Mouse (Mus musculus) forebrain, embryonic 14.5 days (tissue): ENCODE measurements at regions not wholly inside any gene's neighbourhood (a gene's known extent, or its start where the extent isn't known, plus 50 kb on each side); places are given as distances from the start of the nearest gene placed in this dataset.

ENCODE experiments used
- ATAC-seq: fragments of 200-750 bp; cut with Nextera tagmentation; 2 replicates; pipeline ENCODE4 v1.8.0; 2017; ENCODE audit warnings: mild to moderate bottlenecking, moderate library complexity
- DNase-seq: peaks from one replicate; pipeline ENCODE4 v3.0.0-alpha.2; 2015; ENCODE audit warnings: low spot score
- H3K27ac ChIP-seq: fragments of 300-500 bp; sonication (generic); 2 replicates; pipeline ENCODE4 v1.5.1; 2014; ENCODE audit warnings: low read depth, mild to moderate bottlenecking, control low read depth, low read length, moderate library complexity
- H3K27me3 ChIP-seq: fragments of 300-500 bp; sonication (generic); replicated peaks from 2 replicates; pipeline ENCODE4 v1.6.1; 2014; ENCODE audit warnings: low read length, control low read depth, mixed read lengths; ENCODE audit not compliant: control insufficient read depth, insufficient read depth
- H3K36me3 ChIP-seq: fragments of 300-500 bp; sonication (generic); 2 replicates; pipeline ENCODE4 v1.6.1; 2014; ENCODE audit warnings: low read length, control low read depth; ENCODE audit not compliant: control insufficient read depth, insufficient read depth
- H3K4me1 ChIP-seq: fragments of 300-500 bp; sonication (generic); 2 replicates; pipeline ENCODE4 v1.6.1; 2014; ENCODE audit warnings: antibody characterized with exemption, low read length, control low read depth; ENCODE audit not compliant: control insufficient read depth, insufficient read depth
- H3K4me2 ChIP-seq: fragments of 300-500 bp; sonication (generic); 2 replicates; pipeline ENCODE4 v1.6.1; 2014; ENCODE audit warnings: mild to moderate bottlenecking, control low read depth, low read length
- H3K4me3 ChIP-seq: fragments of 300-500 bp; sonication (generic); 2 replicates; pipeline ENCODE4 v1.5.1; 2014; ENCODE audit warnings: low read depth, low read length, control low read depth
- H3K9ac ChIP-seq: fragments of 300-500 bp; sonication (generic); 2 replicates; pipeline ENCODE4 v1.6.1; 2014; ENCODE audit warnings: mild to moderate bottlenecking, low read length, control low read depth, moderate library complexity
- H3K9me3 ChIP-seq: fragments of 300-500 bp; sonication (generic); replicated peaks from 2 replicates; pipeline ENCODE4 v1.6.1; 2016; ENCODE audit warnings: low read length, control low read depth, mixed read lengths; ENCODE audit not compliant: control insufficient read depth
- WGBS: fragments of 180-500 bp; shearing (Covaris S2); extraction: QIAGEN DNeasy Blood & Tissue Kit; methylation state at CpG from one replicate; pipeline ENCODE4 v1.1.7; 2014; 5-methylcytosine and 5-hydroxymethylcytosine counted together

- 50% methylated on average over 2 of the region's 2 CpGs for WGBS
- H3K4me2 ChIP-seq, result no peak overlapping the region
These were observed 55.2 kb upstream of the Rcn1 start for GRCm38 (mm10) chr2:105454353-105454752.

GRCm38 (mm10) chr2:105454836-105455235 is 55.7 kb upstream of the Rcn1 start:
- Histone ChIP-seq H3K9ac (no peak overlapping the region), H3K9me3 (no peaks in the 10 kb centered on the region), H3K4me1 (no peaks in the 10 kb centered on the region), H3K36me3 (no peaks in the 10 kb centered on the region), H3K4me2 (no peak overlapping the region), H3K4me3 (no peak overlapping the region), H3K27me3 (no peaks in the 10 kb centered on the region), H3K27ac (no peak overlapping the region)
- ATAC-seq (no peak), DNase-seq (no peak)

More at GRCm38 (mm10) chr2:105454353-105454752, 55.2 kb upstream of the Rcn1 start:
- H3K4me1 ChIP-seq, result no peaks in the 10 kb centered on the region
- no peak overlapping the region for H3K27ac ChIP-seq
- no peaks in the 10 kb centered on the region for H3K36me3 ChIP-seq
- H3K9me3 ChIP-seq, result no peaks in the 10 kb centered on the region
- no peak for DNase-seq
- no peak overlapping the region for H3K4me3 ChIP-seq
- no peaks in the 10 kb centered on the region for H3K27me3 ChIP-seq
- no peak overlapping the region for H3K9ac ChIP-seq
- no peak for ATAC-seq

GRCm38 (mm10) chr2:105458643-105459042 is 59.5 kb upstream of the Rcn1 start:
- Histone ChIP-seq H3K27ac (no peak overlapping the region), H3K9me3 (no peaks in the 10 kb centered on the region), H3K4me2 (no peak overlapping the region), H3K27me3 (no peaks in the 10 kb centered on the region), H3K4me1 (no peaks in the 10 kb centered on the region), H3K36me3 (no peaks in the 10 kb centered on the region), H3K9ac (no peak overlapping the region), H3K4me3 (no peak overlapping the region)
- no peak for ATAC-seq
- WGBS, result 92% methylated on average over 4 of the region's 4 CpGs
- DNase-seq, result no peak

GRCm38 (mm10) chr2:105459512-105459911 is 60.4 kb upstream of the Rcn1 start:
- 83% methylated on average over 9 of the region's 9 CpGs for WGBS
- no peaks in the 10 kb centered on the region for H3K4me1 ChIP-seq
- no peak overlapping the region for H3K4me2 ChIP-seq
- no peak for ATAC-seq
- no peak overlapping the region for H3K27ac ChIP-seq
- H3K36me3 ChIP-seq, result no peaks in the 10 kb centered on the region
- H3K9ac ChIP-seq, result no peak overlapping the region
- H3K27me3 ChIP-seq, result no peaks in the 10 kb centered on the region
- H3K4me3 ChIP-seq, result no peak overlapping the region
- no peak for DNase-seq
- H3K9me3 ChIP-seq, result no peaks in the 10 kb centered on the region

GRCm38 (mm10) chr2:105465630-105466029 is 66.5 kb upstream of the Rcn1 start:
- Histone ChIP-seq H3K4me2 (no peak overlapping the region), H3K9ac (no peak overlapping the region)

GRCm38 (mm10) chr2:105468930-105469329 is 69.8 kb upstream of the Rcn1 start:
- Histone ChIP-seq H3K4me3 (no peak overlapping the region), H3K36me3 (no peaks in the 10 kb centered on the region), H3K9ac (no peak overlapping the region), H3K27me3 (no peaks in the 10 kb centered on the region), H3K27ac (no peak overlapping the region), H3K9me3 (no peaks in the 10 kb centered on the region), H3K4me1 (no peaks in the 10 kb centered on the region), H3K4me2 (no peak overlapping the region)
- 31% methylated on average over 5 of the region's 5 CpGs for WGBS
- DNase-seq (peak; percentile 83), ATAC-seq (peak; percentile 50; the same call in 1 of the 2 replicates)

More at GRCm38 (mm10) chr2:105465630-105466029, 66.5 kb upstream of the Rcn1 start:
- DNase-seq, result no peak
- no peaks in the 10 kb centered on the region for H3K9me3 ChIP-seq
- no peak for ATAC-seq
- 77% methylated on average over 6 of the region's 6 CpGs for WGBS
- H3K4me1 ChIP-seq, result no peaks in the 10 kb centered on the region
- no peak overlapping the region for H3K4me3 ChIP-seq
- H3K36me3 ChIP-seq, result no peaks in the 10 kb centered on the region
- no peak overlapping the region for H3K27ac ChIP-seq
- no peaks in the 10 kb centered on the region for H3K27me3 ChIP-seq

- Histone ChIP-seq H3K9me3 (no peaks in the 10 kb centered on the region), H3K4me3 (no peak overlapping the region), H3K9ac (no peak overlapping the region), H3K4me1 (no peaks in the 10 kb centered on the region), H3K27me3 (no peaks in the 10 kb centered on the region), H3K36me3 (no peaks in the 10 kb centered on the region), H3K4me2 (no peak overlapping the region), H3K27ac (no peak overlapping the region)
- no peak for DNase-seq
- no peak for ATAC-seq
- 84% methylated on average over 7 of the region's 7 CpGs for WGBS
These were observed 77.0 kb upstream of the Rcn1 start for GRCm38 (mm10) chr2:105476028-105476677.

GRCm38 (mm10) chr2:105481990-105482592 is 83.0 kb upstream of the Rcn1 start:
- no peak overlapping the region for H3K27ac ChIP-seq
- no peak overlapping the region for H3K4me2 ChIP-seq
- DNase-seq, result peak; percentile 15

GRCm38 (mm10) chr2:105484496-105484895 is 85.4 kb upstream of the Rcn1 start:
- Histone ChIP-seq H3K4me1 (no peaks in the 10 kb centered on the region), H3K4me2 (no peak overlapping the region), H3K27me3 (no peaks in the 10 kb centered on the region), H3K9ac (no peak overlapping the region), H3K9me3 (no peaks in the 10 kb centered on the region), H3K36me3 (no peaks in the 10 kb centered on the region), H3K27ac (no peak overlapping the region), H3K4me3 (no peak overlapping the region)
- DNase-seq, result no peak
- 84% methylated on average over 3 of the region's 3 CpGs for WGBS
- no peak for ATAC-seq

More at GRCm38 (mm10) chr2:105481990-105482592, 83.0 kb upstream of the Rcn1 start:
- Histone ChIP-seq H3K27me3 (no peaks in the 10 kb centered on the region), H3K36me3 (no peaks in the 10 kb centered on the region), H3K9ac (no peak overlapping the region), H3K4me3 (no peak overlapping the region), H3K9me3 (no peaks in the 10 kb centered on the region), H3K4me1 (no peaks in the 10 kb centered on the region)
- no peak for ATAC-seq
- WGBS, result 32% methylated on average over 11 of the region's 11 CpGs
